Mouse (Mus musculus) MEL (cell line): ENCODE results near the gene Ppp1r18. TPM values are rescaled to one million over a fixed set of nuclear protein-coding genes. Genes with fewer than 3 reads are reported as not detected.

Source experiments
- DNase-seq: peaks from one replicate; pipeline ENCODE4 v3.0.0; 2011; ENCODE audit warnings: low read depth, low spot score
- H3K27ac ChIP-seq: 2 replicates; pipeline ENCODE4 v1.5.1; 2012; ENCODE audit warnings: low read depth, mild to moderate bottlenecking, control low read depth, low read length, moderate library complexity; ENCODE audit not compliant: control insufficient read depth
- H3K27me3 ChIP-seq, 2 experiments: fragments of 150-350 bp in 1 of 2; sonication (generic) in 1 of 2; 2 replicates each; pipeline ENCODE4 v1.6.1; 2012; ENCODE audit warnings: low read length in 2 of 2, mild to moderate bottlenecking in 2 of 2, improper control_type of control experiment in 1 of 2, moderate library complexity in 1 of 2; ENCODE audit not compliant: insufficient read depth in 2 of 2, control insufficient read depth in 1 of 2
- H3K36me3 ChIP-seq, 2 experiments: 2 replicates each; pipeline ENCODE4 v1.6.1; 2012 to 2014; ENCODE audit warnings: low read length in 2 of 2, improper control_type of control experiment in 1 of 2, inconsistent platforms in 1 of 2, mild to moderate bottlenecking in 1 of 2; ENCODE audit not compliant: insufficient read depth in 2 of 2, control insufficient read depth in 1 of 2
- H3K4me1 ChIP-seq, 2 experiments: fragments of 150-350 bp in 1 of 2; sonication (generic) in 1 of 2; 2 replicates each; pipeline ENCODE4 v1.6.1; 2012; ENCODE audit warnings: low read length in 2 of 2, improper control_type of control experiment in 1 of 2, mild to moderate bottlenecking in 1 of 2; ENCODE audit not compliant: insufficient read depth in 2 of 2, control insufficient read depth in 1 of 2
- H3K4me3 ChIP-seq, 2 experiments: fragments of 150-350 bp in 1 of 2; sonication (generic) in 1 of 2; 2 replicates each; pipeline ENCODE4 v1.5.1; 2012; ENCODE audit warnings: low read depth in 2 of 2, low read length in 2 of 2, mild to moderate bottlenecking in 2 of 2, moderate library complexity in 2 of 2, control low read depth in 1 of 2, improper control_type of control experiment in 1 of 2; ENCODE audit not compliant: control insufficient read depth in 1 of 2, insufficient read depth in 1 of 2
- H3K79me2 ChIP-seq: 2 replicates; pipeline ENCODE4 v1.6.1; 2012; ENCODE audit warnings: mild to moderate bottlenecking, low read length, moderate library complexity; ENCODE audit not compliant: control insufficient read depth, poor library complexity, insufficient read depth
- H3K9ac ChIP-seq: 2 replicates; pipeline ENCODE4 v1.6.1; 2012; ENCODE audit warnings: low read depth, mild to moderate bottlenecking, control low read depth, low read length, moderate library complexity; ENCODE audit not compliant: control insufficient read depth, poor library complexity, severe bottlenecking
- H3K9me3 ChIP-seq: fragments of 150-350 bp; sonication (generic); replicated peaks from 2 replicates; pipeline ENCODE4 v1.6.1; 2012; ENCODE audit warnings: mild to moderate bottlenecking, low read length, improper control_type of control experiment, moderate library complexity; ENCODE audit not compliant: insufficient read depth
- BHLHE40 ChIP-seq: IDR thresholded peaks from 2 replicates; pipeline ENCODE4 v1.6.1; 2012; ENCODE audit warnings: low read depth, mild to moderate bottlenecking, inconsistent platforms, low read length, improper control_type of control experiment, borderline replicate concordance
- CHD1 ChIP-seq: IDR thresholded peaks from 2 replicates; pipeline ENCODE4 v1.6.1; 2012; ENCODE audit warnings: low read depth, mild to moderate bottlenecking, inconsistent platforms, low read length, improper control_type of control experiment
- CHD2 ChIP-seq: IDR thresholded peaks from 2 replicates; pipeline ENCODE4 v1.6.1; 2011; ENCODE audit warnings: low read length, improper control_type of control experiment
- CTCF ChIP-seq, 3 experiments: IDR thresholded peaks in 2 of 3; conservative IDR thresholded peaks in 1 of 3; 2 replicates each; pipeline ENCODE4 v1.5.1; 2011 to 2012; ENCODE audit warnings: low read length in 3 of 3, low read depth in 2 of 3, mild to moderate bottlenecking in 2 of 3, improper control_type of control experiment in 1 of 3, inconsistent platforms in 1 of 3, mixed read lengths in 1 of 3, moderate library complexity in 1 of 3; ENCODE audit not compliant: control insufficient read depth in 1 of 3, insufficient read depth in 1 of 3, poor library complexity in 1 of 3, severe bottlenecking in 1 of 3
- E2F4 ChIP-seq: IDR thresholded peaks from 2 replicates; pipeline ENCODE4 v1.6.1; 2011; ENCODE audit warnings: low read depth, low read length, improper control_type of control experiment, borderline replicate concordance
- EP300 ChIP-seq, 2 experiments: IDR thresholded peaks; 2 replicates each; pipeline ENCODE4 v1.6.1; 2011; ENCODE audit warnings: improper control_type of control experiment in 2 of 2, low read length in 2 of 2, low read depth in 1 of 2, mild to moderate bottlenecking in 1 of 2
- ETS1 ChIP-seq: IDR thresholded peaks from 2 replicates; pipeline ENCODE4 v1.6.1; 2012; ENCODE audit warnings: low read depth, mild to moderate bottlenecking, inconsistent platforms, low read length, improper control_type of control experiment, moderate library complexity
- GABPA ChIP-seq: IDR thresholded peaks from 2 replicates; pipeline ENCODE4 v1.6.1; 2012; ENCODE audit warnings: low read depth, mild to moderate bottlenecking, inconsistent platforms, low read length, improper control_type of control experiment, moderate library complexity
- GATA1 ChIP-seq: IDR thresholded peaks from 2 replicates; pipeline ENCODE4 v1.6.1; 2011; ENCODE audit warnings: low read depth, low read length, improper control_type of control experiment
- JUND ChIP-seq: IDR thresholded peaks from 2 replicates; pipeline ENCODE4 v1.6.1; 2011; ENCODE audit warnings: low read depth, mild to moderate bottlenecking, improper control_type of control experiment, low read length
- KAT2A ChIP-seq: conservative IDR thresholded peaks from 2 replicates; pipeline ENCODE4 v1.6.1; 2012; ENCODE audit warnings: low read depth, low read length, improper control_type of control experiment, inconsistent platforms
- MAFK ChIP-seq: IDR thresholded peaks from 2 replicates; pipeline ENCODE4 v1.6.1; 2011; ENCODE audit warnings: low read depth, mild to moderate bottlenecking, low read length, improper control_type of control experiment, borderline replicate concordance
- MAX ChIP-seq: IDR thresholded peaks from 2 replicates; pipeline ENCODE4 v1.6.1; 2011; ENCODE audit warnings: low read length, improper control_type of control experiment
- MAZ ChIP-seq: IDR thresholded peaks from 2 replicates; pipeline ENCODE4 v1.6.1; 2012; ENCODE audit warnings: low read depth, mild to moderate bottlenecking, inconsistent platforms, low read length, improper control_type of control experiment
- MEF2A ChIP-seq: IDR thresholded peaks from 2 replicates; pipeline ENCODE4 v1.6.1; 2014; ENCODE audit warnings: low read depth, mild to moderate bottlenecking, inconsistent platforms, low read length, improper control_type of control experiment; ENCODE audit not compliant: poor library complexity, insufficient replicate concordance, severe bottlenecking; ENCODE audit errors: extremely low read depth
- MXI1 ChIP-seq: IDR thresholded peaks from 2 replicates; pipeline ENCODE4 v1.6.1; 2011; ENCODE audit warnings: mild to moderate bottlenecking, low read depth, low read length, improper control_type of control experiment
- MYB ChIP-seq: IDR thresholded peaks from 2 replicates; pipeline ENCODE4 v1.6.1; 2011; ENCODE audit warnings: mild to moderate bottlenecking, low read depth, low read length, improper control_type of control experiment
- MYC ChIP-seq: IDR thresholded peaks from 2 replicates; pipeline ENCODE4 v1.6.1; 2011; ENCODE audit warnings: low read depth, mild to moderate bottlenecking, low read length, improper control_type of control experiment, moderate library complexity
- NELFE ChIP-seq: IDR thresholded peaks from 2 replicates; pipeline ENCODE4 v1.6.1; 2011; ENCODE audit warnings: low read depth, low read length, improper control_type of control experiment
- POLR2A ChIP-seq, 2 experiments: IDR thresholded peaks; 2 replicates each; pipeline ENCODE4 v1.6.1; 2011 to 2012; ENCODE audit warnings: low read length in 2 of 2, mild to moderate bottlenecking in 2 of 2, control low read depth in 1 of 2, improper control_type of control experiment in 1 of 2, low read depth in 1 of 2, moderate library complexity in 1 of 2; ENCODE audit not compliant: control insufficient read depth in 1 of 2, insufficient read depth in 1 of 2, poor library complexity in 1 of 2
- POLR2AphosphoS2 ChIP-seq: IDR thresholded peaks from 2 replicates; pipeline ENCODE4 v1.6.1; 2011; ENCODE audit warnings: low read length, improper control_type of control experiment
- POLR2AphosphoS5 ChIP-seq: IDR thresholded peaks from 2 replicates; pipeline ENCODE4 v1.6.1; 2012; ENCODE audit warnings: low read depth, borderline replicate concordance, mild to moderate bottlenecking, inconsistent platforms, low read length, moderate library complexity, mixed read lengths
- RAD21 ChIP-seq: IDR thresholded peaks from 2 replicates; pipeline ENCODE4 v1.6.1; 2011; ENCODE audit warnings: mild to moderate bottlenecking, low read depth, low read length, improper control_type of control experiment
- RCOR1 ChIP-seq: IDR thresholded peaks from 2 replicates; pipeline ENCODE4 v1.6.1; 2012; ENCODE audit warnings: low read depth, mild to moderate bottlenecking, inconsistent platforms, low read length, improper control_type of control experiment
- SIN3A ChIP-seq: IDR thresholded peaks from 2 replicates; pipeline ENCODE4 v1.6.1; 2012; ENCODE audit warnings: low read length, improper control_type of control experiment, inconsistent platforms
- SMC3 ChIP-seq: IDR thresholded peaks from 2 replicates; pipeline ENCODE4 v1.6.1; 2011; ENCODE audit warnings: low read depth, low read length, improper control_type of control experiment
- TAL1 ChIP-seq: IDR thresholded peaks from 2 replicates; pipeline ENCODE4 v1.6.1; 2012; ENCODE audit warnings: mild to moderate bottlenecking, inconsistent platforms, low read length, moderate library complexity, mixed read lengths
- TBP ChIP-seq: IDR thresholded peaks from 2 replicates; pipeline ENCODE4 v1.8.0; 2011; ENCODE audit warnings: low read depth, low read length, improper control_type of control experiment
- TCF12 ChIP-seq: IDR thresholded peaks from 2 replicates; pipeline ENCODE4 v1.6.1; 2014; ENCODE audit warnings: low read depth, mild to moderate bottlenecking, inconsistent platforms, low read length, improper control_type of control experiment, moderate library complexity
- UBTF ChIP-seq: IDR thresholded peaks from 2 replicates; pipeline ENCODE4 v1.6.1; 2012; ENCODE audit warnings: low read depth, mild to moderate bottlenecking, inconsistent platforms, low read length, improper control_type of control experiment, moderate library complexity, borderline replicate concordance; ENCODE audit not compliant: insufficient read depth
- USF1 ChIP-seq: IDR thresholded peaks from 2 replicates; pipeline ENCODE4 v1.6.1; 2014; ENCODE audit warnings: low read depth, mild to moderate bottlenecking, inconsistent platforms, low read length, improper control_type of control experiment, moderate library complexity
- USF2 ChIP-seq, 2 experiments: IDR thresholded peaks; 2 replicates each; pipeline ENCODE4 v1.6.1; 2011 to 2012; ENCODE audit warnings: improper control_type of control experiment in 2 of 2, low read length in 2 of 2, borderline replicate concordance in 1 of 2, inconsistent platforms in 1 of 2, low read depth in 1 of 2, mild to moderate bottlenecking in 1 of 2; ENCODE audit not compliant: insufficient read depth in 1 of 2
- ZC3H11A ChIP-seq: IDR thresholded peaks from 2 replicates; pipeline ENCODE4 v1.6.1; 2012; ENCODE audit warnings: low read depth, mild to moderate bottlenecking, inconsistent platforms, low read length, improper control_type of control experiment
- ZKSCAN1 ChIP-seq: IDR thresholded peaks from 2 replicates; pipeline ENCODE4 v1.6.1; 2012; ENCODE audit warnings: low read depth, mild to moderate bottlenecking, inconsistent platforms, low read length, improper control_type of control experiment, moderate library complexity
- ZMIZ1 ChIP-seq: IDR thresholded peaks from 2 replicates; pipeline ENCODE4 v1.6.1; 2012; ENCODE audit warnings: low read depth, mild to moderate bottlenecking, inconsistent platforms, low read length, improper control_type of control experiment, moderate library complexity
- ZNF384 ChIP-seq: IDR thresholded peaks from 2 replicates; pipeline ENCODE4 v1.6.1; 2012; ENCODE audit warnings: low read depth, mild to moderate bottlenecking, inconsistent platforms, low read length, improper control_type of control experiment
- polyA plus RNA-seq, 2 experiments: library from polyadenylated mRNA; stranded (reverse) in 1 of 2; unstranded in 1 of 2; fragments of >175 nt in 1 of 2; fragments of >200 nt in 1 of 2; gene quantifications; 2 replicates each; pipeline versions ENCODE4 v1.2.1 to v1.2.4; 2012; ENCODE audit warnings: low replicate concordance in 2 of 2, low read depth in 1 of 2; ENCODE audit not compliant: insufficient read length in 2 of 2, insufficient read depth in 1 of 2, missing spikeins in 1 of 2
- total RNA-seq: library from RNA; depleted of rRNA; stranded (reverse); fragments of 300-350 nt; gene quantifications from 2 replicates; pipeline ENCODE4 v1.2.3, GENCODE M21; 2012

Gene Ppp1r18
- total and polyA plus RNA-seq, 3 experiments = 10.1 to 36.2 TPM; not detected in 1

DNA sequence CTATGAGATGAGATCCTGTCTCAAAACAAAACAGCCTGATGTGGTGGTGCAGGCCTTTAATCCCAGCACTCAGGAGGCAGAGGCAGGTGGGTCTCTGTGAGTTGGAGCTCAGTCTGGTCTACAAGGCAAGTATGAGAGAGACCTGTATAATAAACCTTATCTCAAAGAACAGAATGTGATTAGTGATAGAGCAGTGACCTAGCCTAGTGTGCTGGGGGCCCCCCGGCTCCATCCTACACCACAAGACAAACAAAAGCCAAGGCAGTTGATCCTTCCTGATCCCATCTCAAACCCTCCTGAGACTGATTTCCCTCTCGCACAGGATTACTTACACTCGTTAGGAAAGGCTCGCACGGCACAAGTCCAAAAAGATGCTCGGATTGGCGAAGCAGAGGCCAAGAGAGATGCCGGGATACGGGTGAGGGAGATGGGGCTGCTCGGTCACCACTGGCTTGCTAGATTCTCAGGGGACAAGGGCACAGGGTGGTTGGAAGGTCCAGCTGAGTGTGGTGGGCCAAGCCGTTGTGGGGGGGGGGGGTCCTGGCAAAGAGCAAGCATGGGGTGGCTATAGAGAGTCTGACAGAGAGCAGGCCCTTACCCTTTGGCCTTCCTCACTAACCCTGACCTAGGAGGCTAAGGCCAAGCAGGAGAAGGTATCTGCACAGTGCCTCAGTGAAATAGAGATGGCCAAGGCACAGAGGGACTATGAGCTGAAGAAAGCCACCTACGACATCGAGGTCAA, 40.1 kb upstream of the Ppp1r18 start:
- Histone ChIP-seq H3K27ac (no peak overlapping the region), H3K36me3 (peaks cover 4 to 13% of the 10 kb centered on the region in 2 experiments; a peak in 3 of 4 replicates), H3K4me1 (peaks cover 2 to 20% of the 10 kb centered on the region in 2 experiments; a peak in 2 of 4 replicates), H3K4me3 (no peak overlapping the region), H3K27me3 (no peaks in the 10 kb centered on the region), H3K9ac (no peak overlapping the region), H3K9me3 (no peaks in the 10 kb centered on the region), H3K79me2 (peaks cover 11% of the 10 kb centered on the region)
- peak; percentile 67 for DNase-seq
- TF ChIP-seq ETS1 = peak; percentile 46; the same call in 1 of the 2 replicates
- peak; percentile 72 to 85 for TF ChIP-seq EP300 (IDR thresholded peaks at IDR 0.05; ENCODE audit: low read depth in 1 of 2, low read length in 2 of 2)
- no peak for TF ChIP-seq ZKSCAN1
- TF ChIP-seq ZC3H11A = no peak
- TF ChIP-seq POLR2AphosphoS5 = no peak
- peak; percentile 79 for TF ChIP-seq GATA1
- no peak for TF ChIP-seq POLR2A (IDR thresholded peaks at IDR 0.05; ENCODE audit: control insufficient read depth in 1 of 2, insufficient read depth in 1 of 2, low read depth in 1 of 2, low read length in 2 of 2, poor library complexity in 1 of 2)
- peak; percentile 79 for TF ChIP-seq TCF12
- TF ChIP-seq TBP = no peak
- no peak for TF ChIP-seq MYC
- TF ChIP-seq CTCF (IDR thresholded peaks at IDR 0.05 in 2 of 3, conservative IDR thresholded peaks at IDR 0.05 in 1 of 3; ENCODE audit: control insufficient read depth in 1 of 3, insufficient read depth in 1 of 3, low read depth in 2 of 3, low read length in 3 of 3, poor library complexity in 1 of 3, severe bottlenecking in 1 of 3) = no peak
- TF ChIP-seq MXI1 = no peak
- TF ChIP-seq MAFK = no peak
- TF ChIP-seq MYB = peak; percentile 53; the same call in 1 of the 2 replicates
- TF ChIP-seq KAT2A = no peak
- TF ChIP-seq CHD2 = no peak
- no peak for TF ChIP-seq NELFE
- TF ChIP-seq SMC3 = no peak
- TF ChIP-seq TAL1 = peak; percentile 77
- no peak for TF ChIP-seq UBTF
- no peak for TF ChIP-seq USF2 (IDR thresholded peaks at IDR 0.05; ENCODE audit: borderline replicate concordance in 1 of 2, insufficient read depth in 1 of 2, low read depth in 1 of 2, low read length in 2 of 2)
- TF ChIP-seq MAZ = peak; percentile 45; the same call in 1 of the 2 replicates
- peak; percentile 73; the same call in 1 of the 2 replicates for TF ChIP-seq RCOR1
- TF ChIP-seq GABPA = no peak
- peak; percentile 39 for TF ChIP-seq SIN3A
- no peak for TF ChIP-seq USF1
- TF ChIP-seq E2F4 = no peak
- no peak for TF ChIP-seq POLR2AphosphoS2
- no peak for TF ChIP-seq ZMIZ1
- no peak for TF ChIP-seq ZNF384
- 0 out of 2 replicates have a peak, but pooled peaks have one; percentile 29 for TF ChIP-seq BHLHE40
- no peak for TF ChIP-seq MAX
- no peak for TF ChIP-seq JUND
- no peak for TF ChIP-seq MEF2A
- TF ChIP-seq RAD21 = no peak
- TF ChIP-seq CHD1 = no peak
